Mouse (Mus musculus) forebrain, embryonic 11.5 days (tissue): ENCODE data around the gene Psmc3ip. TPM values are rescaled to one million over a fixed set of nuclear protein-coding genes. Genes with fewer than 3 reads are reported as not detected.
A peak's percentile ranks its signal among the peaks of the same experiment; 100 is the strongest.

ENCODE experiments used
- ATAC-seq: fragments of 200-750 bp; cut with Nextera tagmentation; replicated peaks from 2 replicates; pipeline ENCODE4 v1.8.0; 2017; ENCODE audit warnings: moderate TSS enrichment; ENCODE audit not compliant: low FRiP score
- DNase-seq: peaks from one replicate; pipeline ENCODE4 v3.0.0-alpha.2; 2017; ENCODE audit warnings: low spot score
- H3K27ac ChIP-seq: fragments of 300-500 bp; sonication (generic); 2 replicates; pipeline ENCODE4 v1.5.1; 2014; ENCODE audit warnings: low read depth, low read length
- H3K27me3 ChIP-seq: fragments of 300-500 bp; sonication (generic); 2 replicates; pipeline ENCODE4 v1.6.1; 2014; ENCODE audit warnings: mild to moderate bottlenecking, low read length, mixed read lengths; ENCODE audit not compliant: control insufficient read depth, insufficient read depth
- H3K36me3 ChIP-seq: fragments of 300-500 bp; sonication (generic); 2 replicates; pipeline ENCODE4 v1.6.1; 2014; ENCODE audit warnings: mild to moderate bottlenecking, low read length, moderate library complexity, mixed read lengths; ENCODE audit not compliant: control insufficient read depth, insufficient read depth
- H3K4me1 ChIP-seq: fragments of 300-500 bp; sonication (generic); replicated peaks from 2 replicates; pipeline ENCODE4 v1.6.1; 2014; ENCODE audit warnings: low read length, mixed read lengths; ENCODE audit not compliant: control insufficient read depth, insufficient read depth
- H3K4me2 ChIP-seq: fragments of 300-500 bp; sonication (generic); 2 replicates; pipeline ENCODE4 v1.6.1; 2014; ENCODE audit warnings: low read depth, mild to moderate bottlenecking, low read length, moderate library complexity, mixed read lengths; ENCODE audit not compliant: severe bottlenecking
- H3K4me3 ChIP-seq: fragments of 300-500 bp; sonication (generic); 2 replicates; pipeline ENCODE4 v1.5.1; 2014; ENCODE audit warnings: low read depth, low read length
- H3K9ac ChIP-seq: fragments of 300-500 bp; sonication (generic); 2 replicates; pipeline ENCODE4 v1.6.1; 2014; ENCODE audit warnings: low read length
- H3K9me3 ChIP-seq: fragments of 300-500 bp; sonication (generic); 2 replicates; pipeline ENCODE4 v1.6.1; 2016; ENCODE audit warnings: low read length, mixed read lengths; ENCODE audit not compliant: control insufficient read depth
- WGBS: fragments of 180-500 bp; shearing (Covaris S2); extraction: QIAGEN DNeasy Blood & Tissue Kit; methylation state at CpG from one replicate; pipeline ENCODE4 v1.1.7; 2014; 5-methylcytosine and 5-hydroxymethylcytosine counted together
- polyA plus RNA-seq: library from polyadenylated mRNA; unstranded; fragments of >200 nt; fragmentation: Nextera tagmentation; extraction: Ambion mirVana; gene quantifications from 2 replicates; pipeline ENCODE4 v1.2.1, GENCODE M21; 2014

Gene Psmc3ip
- polyA plus RNA-seq, 1 experiment from 2014 or later = 74.1 TPM

DNA sequence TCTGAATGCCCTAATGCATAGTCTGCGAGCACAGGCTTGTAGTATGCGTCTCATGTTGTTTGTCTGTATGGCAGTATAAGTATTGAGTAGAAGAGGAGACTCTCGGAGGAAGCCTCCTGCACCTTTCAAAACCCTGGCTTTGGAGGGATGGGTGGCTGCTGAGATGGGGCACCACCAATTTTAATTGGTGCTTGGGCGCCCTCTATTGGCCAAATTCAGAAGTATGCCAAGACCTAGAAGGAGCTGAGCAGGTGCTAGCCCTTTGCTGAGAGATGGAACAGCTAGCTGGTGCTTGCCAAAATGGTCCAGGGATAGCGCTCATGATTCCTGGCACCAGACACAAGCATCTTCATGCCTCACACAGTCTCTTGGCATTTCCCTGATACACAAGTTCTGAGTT, 37.4 kb downstream of the Psmc3ip start:
- Histone ChIP-seq H3K4me3 (no peak overlapping the region), H3K36me3 (no peaks in the 10 kb centered on the region), H3K9ac (no peak overlapping the region), H3K4me1 (no peaks in the 10 kb centered on the region), H3K9me3 (no peaks in the 10 kb centered on the region), H3K27ac (no peak overlapping the region), H3K4me2 (no peak overlapping the region), H3K27me3 (no peaks in the 10 kb centered on the region)
- WGBS = 32% methylated on average over 5 of the region's 5 CpGs
- ATAC-seq (no peak), DNase-seq (peak; percentile 85)

DNA sequence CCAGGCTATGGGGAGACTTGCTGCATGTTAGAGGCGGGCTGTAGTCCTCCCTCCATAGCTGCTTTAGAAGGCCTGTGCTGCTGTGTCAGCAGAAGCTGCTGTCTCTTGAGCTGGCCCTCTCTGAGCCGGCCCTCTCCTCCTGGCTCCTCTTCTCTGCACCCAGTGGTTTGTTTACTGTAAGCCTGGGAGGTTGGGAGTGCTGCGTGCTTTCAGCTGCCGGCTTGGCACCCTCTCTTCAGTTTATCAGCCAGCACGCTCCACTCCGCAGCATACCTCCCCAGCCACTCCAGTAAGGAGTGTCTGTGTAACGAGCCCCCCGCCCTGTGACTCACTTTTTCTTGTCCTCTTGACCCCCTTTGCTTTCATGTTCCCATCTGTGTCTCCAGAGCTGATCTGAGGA, 38.4 kb downstream of the Psmc3ip start:
- Histone ChIP-seq H3K36me3 (no peaks in the 10 kb centered on the region), H3K4me3 (no peak overlapping the region), H3K4me1 (no peaks in the 10 kb centered on the region), H3K27me3 (no peaks in the 10 kb centered on the region), H3K27ac (no peak overlapping the region), H3K9me3 (no peaks in the 10 kb centered on the region), H3K4me2 (no peak overlapping the region), H3K9ac (no peak overlapping the region)
- 61% methylated on average over 8 of the region's 8 CpGs for WGBS
- ATAC-seq (no peak), DNase-seq (no peak)

DNA sequence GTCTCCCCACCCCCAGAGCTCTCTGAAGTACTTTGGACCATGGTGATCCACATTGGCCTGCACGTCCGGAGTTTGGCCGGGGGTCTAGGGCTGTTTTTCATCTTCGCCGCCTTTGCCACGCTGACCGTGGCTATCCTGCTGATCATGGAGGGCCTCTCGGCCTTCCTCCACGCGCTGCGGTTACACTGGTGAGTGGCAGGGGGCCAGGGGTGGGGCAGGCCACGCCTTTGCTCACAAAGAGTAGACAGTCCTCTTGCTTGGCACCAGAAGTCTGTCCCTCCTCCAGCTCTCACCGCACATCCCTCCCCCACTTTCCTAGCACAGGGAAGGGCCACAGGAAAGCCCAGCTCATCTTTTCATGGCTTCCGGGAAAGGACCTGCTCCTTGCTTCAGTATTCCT, 39.8 kb downstream of the Psmc3ip start:
- Histone ChIP-seq H3K4me2 (no peak overlapping the region), H3K4me1 (no peaks in the 10 kb centered on the region), H3K9me3 (no peaks in the 10 kb centered on the region), H3K27me3 (no peaks in the 10 kb centered on the region), H3K4me3 (no peak overlapping the region), H3K9ac (no peak overlapping the region), H3K27ac (no peak overlapping the region), H3K36me3 (no peaks in the 10 kb centered on the region)
- WGBS = 86% methylated on average over 14 of the region's 14 CpGs
- ATAC-seq = no peak
- no peak for DNase-seq

DNA sequence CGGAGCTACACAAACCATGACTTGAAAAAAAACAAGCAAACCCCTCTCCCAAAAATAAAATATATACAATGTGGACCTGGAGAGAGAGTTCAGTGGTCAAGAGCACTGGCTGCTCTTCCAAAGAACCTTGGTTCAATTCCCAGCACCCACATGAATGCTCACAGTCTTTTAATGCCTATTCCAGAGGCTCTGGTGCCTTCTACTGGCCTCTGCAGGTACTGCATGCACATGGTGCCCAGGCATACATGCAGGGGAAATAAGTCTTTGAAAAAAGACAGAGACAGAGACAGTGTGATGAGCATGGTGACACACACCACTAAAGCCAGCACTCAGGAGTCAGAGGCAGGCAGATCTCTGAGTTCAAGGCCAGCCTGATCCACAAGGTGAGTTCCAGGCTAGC, 41.3 kb downstream of the Psmc3ip start:
- Histone ChIP-seq H3K27me3 (no peaks in the 10 kb centered on the region), H3K36me3 (no peaks in the 10 kb centered on the region), H3K4me2 (no peak overlapping the region), H3K27ac (no peak overlapping the region), H3K4me3 (no peak overlapping the region), H3K9me3 (no peaks in the 10 kb centered on the region), H3K4me1 (no peaks in the 10 kb centered on the region), H3K9ac (no peak overlapping the region)
- no peak for DNase-seq
- 94% methylated on average over 1 of the region's 1 CpGs for WGBS
- ATAC-seq = no peak

DNA sequence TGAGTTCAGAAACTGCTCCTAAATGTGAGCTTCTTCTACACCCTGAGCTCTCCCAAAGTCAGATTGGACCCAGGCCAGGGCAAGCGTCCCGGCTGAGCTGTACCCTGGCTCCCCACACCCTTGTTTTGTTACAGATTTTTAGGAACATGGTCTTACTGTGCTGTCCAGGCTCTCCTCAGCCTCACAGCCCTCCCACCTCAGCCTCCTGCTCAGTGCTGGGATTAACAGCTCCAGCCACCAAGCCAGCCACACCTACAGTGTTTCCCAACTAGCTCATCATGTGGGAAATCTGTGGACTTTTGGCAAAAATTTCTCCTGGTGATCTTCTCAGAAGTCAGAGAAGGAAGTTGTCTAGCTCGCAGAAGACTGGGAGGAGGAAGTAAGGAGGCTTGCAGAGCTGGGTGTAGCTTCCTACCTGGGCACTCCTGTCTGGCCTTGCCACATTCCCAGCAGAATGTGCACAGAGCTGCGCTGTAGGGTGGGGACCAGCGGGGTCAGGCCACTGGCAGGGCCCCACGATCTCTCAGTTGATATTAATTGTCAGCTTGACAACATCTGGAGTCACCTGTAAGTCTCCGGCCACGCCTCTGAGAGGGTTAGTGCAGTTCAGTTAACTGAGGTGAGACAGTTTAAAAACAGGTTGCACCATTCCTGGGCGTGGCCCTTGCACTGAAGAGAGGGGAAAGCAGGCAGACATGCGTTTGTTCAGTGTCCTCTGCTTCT, 42.3 kb downstream of the Psmc3ip start:
- Histone ChIP-seq H3K9ac (no peak overlapping the region), H3K27me3 (no peaks in the 10 kb centered on the region), H3K36me3 (no peaks in the 10 kb centered on the region; the same call in 1 of the 2 replicates), H3K4me3 (no peak overlapping the region), H3K27ac (no peak overlapping the region), H3K4me1 (no peaks in the 10 kb centered on the region), H3K4me2 (no peak overlapping the region), H3K9me3 (no peaks in the 10 kb centered on the region)
- ATAC-seq (no peak), DNase-seq (no peak)
- WGBS = 93% methylated on average over 10 of the region's 10 CpGs

DNA sequence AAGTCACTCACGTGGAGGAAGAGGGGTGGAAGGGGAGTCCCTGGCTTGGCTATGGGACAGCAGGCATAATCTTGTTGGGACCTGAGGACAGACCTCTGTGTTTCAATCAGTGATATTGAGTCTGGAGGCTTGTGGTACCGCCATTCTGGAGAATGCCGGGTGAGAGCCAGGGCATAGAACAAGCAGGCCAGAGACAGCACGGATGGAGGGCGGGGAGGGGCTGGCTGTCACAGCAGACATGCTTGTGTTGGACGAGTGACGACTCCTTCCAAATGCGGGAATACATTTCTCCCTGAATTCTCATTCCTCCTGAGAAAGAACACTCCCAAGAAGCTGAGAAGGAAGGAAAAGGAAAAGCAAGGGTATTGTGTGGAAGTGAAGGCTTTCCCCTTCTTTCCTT, 43.6 kb downstream of the Psmc3ip start:
- DNase-seq (no peak), ATAC-seq (no peak)
- 86% methylated on average over 8 of the region's 8 CpGs for WGBS
- Histone ChIP-seq H3K4me1 (no peaks in the 10 kb centered on the region), H3K4me3 (no peak overlapping the region), H3K4me2 (no peak overlapping the region), H3K36me3 (no peaks in the 10 kb centered on the region; the same call in 1 of the 2 replicates), H3K9me3 (no peaks in the 10 kb centered on the region), H3K9ac (no peak overlapping the region), H3K27me3 (no peaks in the 10 kb centered on the region), H3K27ac (no peak overlapping the region)

DNA sequence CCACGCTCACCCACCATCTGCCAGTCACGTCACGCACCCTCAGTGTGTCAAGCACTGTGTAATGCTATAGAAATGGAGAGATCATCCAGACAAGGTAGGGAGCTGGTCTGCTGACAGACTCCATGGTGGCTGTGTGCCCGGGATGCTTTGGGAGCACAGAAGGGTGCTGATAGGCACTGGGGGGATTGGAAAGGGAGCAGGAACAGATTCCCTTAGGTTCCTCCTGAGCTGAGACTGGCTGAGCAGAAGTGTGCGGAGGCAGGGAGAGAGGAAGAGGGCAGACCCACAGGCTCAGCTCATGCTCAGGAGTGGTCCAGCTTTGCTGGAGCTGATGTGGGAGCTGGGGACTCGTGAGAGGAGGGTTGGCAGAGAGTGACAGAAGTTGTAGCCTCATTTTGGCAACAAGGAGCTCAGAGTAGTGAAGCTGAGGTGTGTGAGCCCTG, 44.2 kb downstream of the Psmc3ip start:
- Histone ChIP-seq H3K9me3 (no peaks in the 10 kb centered on the region), H3K36me3 (no peaks in the 10 kb centered on the region; the same call in 1 of the 2 replicates), H3K4me2 (no peak overlapping the region), H3K9ac (no peak overlapping the region), H3K4me1 (no peaks in the 10 kb centered on the region), H3K27me3 (no peaks in the 10 kb centered on the region), H3K27ac (no peak overlapping the region), H3K4me3 (no peak overlapping the region)
- DNase-seq (no peak), ATAC-seq (no peak)
- 90% methylated on average over 6 of the region's 6 CpGs for WGBS

DNA sequence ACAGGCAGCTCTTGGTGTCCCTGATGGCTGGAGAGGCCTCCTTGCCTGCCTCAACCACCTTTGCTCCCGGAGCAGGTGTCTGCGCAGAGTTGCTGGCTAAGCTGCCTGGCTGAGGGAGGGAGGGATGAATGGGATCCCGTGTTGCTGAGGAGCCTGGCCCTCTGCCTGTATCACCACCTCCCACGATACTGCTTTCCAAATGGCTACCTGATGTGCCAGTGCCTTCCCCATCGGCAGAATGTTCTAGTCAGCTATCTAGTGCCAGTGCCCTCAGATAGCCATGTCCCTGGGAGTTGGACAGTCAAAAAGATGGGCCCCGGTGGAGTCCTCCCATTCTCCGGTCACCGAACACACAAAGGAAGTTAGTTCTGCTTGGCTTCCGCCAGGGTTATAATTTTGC, 44.9 kb downstream of the Psmc3ip start:
- no peak for ATAC-seq
- Histone ChIP-seq H3K27ac (no peak overlapping the region), H3K36me3 (no peaks in the 10 kb centered on the region; the same call in 1 of the 2 replicates), H3K4me3 (no peak overlapping the region), H3K4me2 (no peak overlapping the region), H3K27me3 (no peaks in the 10 kb centered on the region), H3K9ac (no peak overlapping the region), H3K9me3 (no peaks in the 10 kb centered on the region), H3K4me1 (no peaks in the 10 kb centered on the region)
- 86% methylated on average over 9 of the region's 9 CpGs for WGBS
- DNase-seq = no peak

DNA sequence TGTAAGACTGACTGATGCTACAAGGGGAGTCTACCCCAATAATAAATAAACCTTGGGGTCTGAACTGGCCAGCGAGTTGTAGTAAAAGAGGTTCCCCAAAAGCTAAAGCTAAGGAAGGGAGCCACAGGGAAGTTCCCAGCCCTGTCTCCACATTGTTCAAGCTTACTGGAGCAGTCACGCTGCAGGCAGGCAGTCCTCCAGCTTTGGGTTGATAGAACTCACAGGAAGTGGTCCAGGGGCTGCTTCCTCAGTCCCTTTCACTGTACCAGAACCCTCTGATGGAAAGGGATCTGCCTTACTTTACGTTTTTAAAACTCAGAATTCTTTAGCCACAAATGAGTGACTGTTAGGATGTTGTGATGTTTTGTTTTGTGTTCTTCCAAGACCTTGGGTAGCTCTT, 47.7 kb downstream of the Psmc3ip start:
- no peak for ATAC-seq
- DNase-seq = no peak
- H3K36me3 ChIP-seq = no peaks in the 10 kb centered on the region; the same call in 1 of the 2 replicates
- no peaks in the 10 kb centered on the region for H3K4me1 ChIP-seq
- no peak overlapping the region for H3K4me2 ChIP-seq
- WGBS = 93% methylated on average over 3 of the region's 3 CpGs
- H3K27me3 ChIP-seq = no peaks in the 10 kb centered on the region
- H3K9ac ChIP-seq = no peak overlapping the region
- H3K27ac ChIP-seq = no peak overlapping the region
- H3K4me3 ChIP-seq = no peak overlapping the region
- no peaks in the 10 kb centered on the region for H3K9me3 ChIP-seq
